Mouse (Mus musculus) midbrain, embryonic 13.5 days (tissue): ENCODE measurements at regions not wholly inside any gene's neighbourhood (a gene's known extent, or its start where the extent isn't known, plus 50 kb on each side); places are given as distances from the start of the nearest gene placed in this dataset.

Experiments used
- ATAC-seq: fragments of 200-750 bp; cut with Nextera tagmentation; 2 replicates; pipeline ENCODE4 v1.8.0; 2017; ENCODE audit warnings: mild to moderate bottlenecking, moderate TSS enrichment, moderate library complexity
- H3K27ac ChIP-seq: fragments of 300-500 bp; sonication (generic); 2 replicates; pipeline ENCODE4 v1.5.1; 2015; ENCODE audit warnings: inconsistent platforms, mild to moderate bottlenecking, moderate library complexity
- H3K27me3 ChIP-seq: fragments of 300-500 bp; sonication (generic); 2 replicates; pipeline ENCODE4 v1.6.1; 2015; ENCODE audit warnings: mild to moderate bottlenecking, inconsistent platforms
- H3K36me3 ChIP-seq: fragments of 300-500 bp; sonication (generic); 2 replicates; pipeline ENCODE4 v1.6.1; 2015; ENCODE audit warnings: mild to moderate bottlenecking, inconsistent platforms
- H3K4me1 ChIP-seq: fragments of 300-500 bp; sonication (generic); replicated peaks from 2 replicates; pipeline ENCODE4 v1.6.1; 2015; ENCODE audit warnings: inconsistent platforms
- H3K4me2 ChIP-seq: fragments of 300-500 bp; sonication (generic); replicated peaks from 2 replicates; pipeline ENCODE4 v1.6.1; 2015; ENCODE audit warnings: moderate library complexity, mild to moderate bottlenecking, inconsistent platforms
- H3K4me3 ChIP-seq: fragments of 300-500 bp; sonication (generic); replicated peaks from 2 replicates; pipeline ENCODE4 v1.5.1; 2015; ENCODE audit warnings: mild to moderate bottlenecking, inconsistent platforms
- H3K9ac ChIP-seq: fragments of 300-500 bp; sonication (generic); replicated peaks from 2 replicates; pipeline ENCODE4 v1.6.1; 2015; ENCODE audit warnings: mild to moderate bottlenecking, inconsistent platforms
- H3K9me3 ChIP-seq: fragments of 300-500 bp; sonication (generic); 2 replicates; pipeline ENCODE4 v1.6.1; 2016; ENCODE audit warnings: mild to moderate bottlenecking, inconsistent platforms
- WGBS: fragments of 180-500 bp; shearing (Covaris S2); methylation state at CpG from one replicate; pipeline ENCODE4 v1.1.7; 2015; 5-methylcytosine and 5-hydroxymethylcytosine counted together

DNA sequence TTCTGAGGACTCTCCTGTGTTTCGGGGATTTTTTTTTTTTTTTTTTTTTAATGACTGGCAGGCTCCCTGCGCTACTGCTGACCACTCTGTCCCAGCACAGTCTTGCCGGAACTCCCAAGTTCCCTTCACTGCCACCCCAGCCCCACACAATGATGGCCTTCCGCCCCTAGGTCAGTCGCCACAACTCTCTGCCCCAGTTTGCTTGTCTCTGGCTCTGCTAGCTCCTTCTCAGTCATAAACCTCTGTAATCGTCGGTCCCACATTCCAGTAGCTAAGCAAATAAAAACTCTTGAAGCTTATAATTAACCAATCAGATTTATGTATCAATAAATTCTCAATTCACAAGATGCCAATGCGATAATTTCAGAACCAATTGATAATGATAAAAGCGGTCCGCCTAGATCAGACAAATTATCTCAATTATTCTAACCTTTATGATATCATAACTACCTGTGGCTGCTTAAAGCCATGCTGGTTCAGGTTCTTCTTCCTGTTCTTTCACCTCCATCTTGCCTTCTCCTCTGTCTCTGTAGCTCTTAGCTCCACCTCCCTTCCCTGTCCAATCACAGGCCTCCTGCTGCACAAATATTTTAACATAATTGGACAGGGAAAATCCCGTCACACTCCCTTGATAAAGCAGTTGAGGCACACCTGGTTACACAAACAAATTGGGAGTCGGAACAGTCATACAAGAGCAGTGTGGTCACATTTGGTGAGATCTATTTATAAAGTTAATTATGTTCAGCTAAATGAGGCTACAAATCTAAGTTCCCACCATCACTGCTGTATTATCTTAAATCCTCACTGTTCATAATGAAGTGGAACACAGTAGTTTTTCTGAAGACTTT is 135.2 kb upstream of the Tars start:
- Histone ChIP-seq H3K27ac (no peak overlapping the region), H3K4me3 (no peak overlapping the region), H3K9me3 (no peaks in the 10 kb centered on the region), H3K4me1 (no peaks in the 10 kb centered on the region), H3K4me2 (no peak overlapping the region), H3K27me3 (no peaks in the 10 kb centered on the region), H3K36me3 (no peaks in the 10 kb centered on the region), H3K9ac (no peak overlapping the region)
- 93% methylated on average over 12 of the region's 12 CpGs for WGBS
- no peak for ATAC-seq

GRCm38 (mm10) chr15:11533616-11534015 is 134.2 kb upstream of the Tars start:
- 88% methylated on average over 1 of the region's 1 CpGs for WGBS
- no peak for ATAC-seq

DNA sequence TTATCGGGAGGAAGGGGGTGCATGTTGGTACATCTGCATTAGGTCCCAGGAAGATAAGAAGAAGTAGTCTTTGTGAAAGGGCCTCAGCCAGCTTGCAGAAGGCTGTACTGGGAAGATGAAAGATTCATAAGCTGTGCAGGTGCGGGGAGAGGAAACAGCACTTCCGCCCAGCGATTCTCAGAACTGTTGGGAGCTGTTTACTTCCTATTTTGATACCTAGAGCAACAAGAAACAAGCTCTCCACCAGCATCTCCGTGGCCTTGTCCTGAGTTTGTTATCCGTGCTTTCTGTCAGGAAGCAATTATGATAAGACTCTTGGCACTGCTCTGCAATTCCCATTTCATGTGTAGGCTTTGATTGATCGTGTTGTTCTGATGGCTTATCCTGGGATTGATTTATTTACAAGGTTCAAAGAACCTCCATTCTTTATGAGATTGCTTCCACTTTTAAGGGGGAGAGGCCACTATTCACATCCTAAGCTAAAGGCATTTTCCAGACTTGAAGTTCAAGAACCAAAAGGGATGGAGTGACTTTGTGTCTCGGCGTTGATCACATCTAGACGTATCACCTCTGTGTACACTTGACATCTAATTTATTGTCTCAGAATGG is 133.6 kb upstream of the Tars start:
- 85% methylated on average over 10 of the region's 10 CpGs for WGBS
- ATAC-seq = no peak
- no peaks in the 10 kb centered on the region for H3K27me3 ChIP-seq
- H3K4me3 ChIP-seq = no peak overlapping the region
- H3K9ac ChIP-seq = no peak overlapping the region
- no peak overlapping the region for H3K4me2 ChIP-seq
- no peaks in the 10 kb centered on the region for H3K9me3 ChIP-seq
- no peaks in the 10 kb centered on the region for H3K36me3 ChIP-seq
- H3K4me1 ChIP-seq = no peaks in the 10 kb centered on the region
- H3K27ac ChIP-seq = no peak overlapping the region

More at GRCm38 (mm10) chr15:11533616-11534015, 134.2 kb upstream of the Tars start:
- H3K4me2 ChIP-seq = no peak overlapping the region
- H3K36me3 ChIP-seq = no peaks in the 10 kb centered on the region
- no peaks in the 10 kb centered on the region for H3K27me3 ChIP-seq
- H3K9me3 ChIP-seq = no peaks in the 10 kb centered on the region
- H3K9ac ChIP-seq = no peak overlapping the region
- H3K4me3 ChIP-seq = no peak overlapping the region
- H3K4me1 ChIP-seq = no peaks in the 10 kb centered on the region
- no peak overlapping the region for H3K27ac ChIP-seq

GRCm38 (mm10) chr15:11532536-11532935 is 133.1 kb upstream of the Tars start:
- ATAC-seq = no peak
- WGBS = 82% methylated on average over 9 of the region's 9 CpGs
- Histone ChIP-seq H3K36me3 (no peaks in the 10 kb centered on the region), H3K27me3 (no peaks in the 10 kb centered on the region), H3K4me1 (no peaks in the 10 kb centered on the region), H3K4me3 (no peak overlapping the region), H3K4me2 (no peak overlapping the region), H3K9me3 (no peaks in the 10 kb centered on the region), H3K9ac (no peak overlapping the region), H3K27ac (no peak overlapping the region)

- no peaks in the 10 kb centered on the region for H3K4me1 ChIP-seq
- H3K9ac ChIP-seq = no peak overlapping the region
- WGBS = 62% methylated on average over 8 of the region's 8 CpGs
- ATAC-seq = no peak
- no peak overlapping the region for H3K4me3 ChIP-seq
- H3K36me3 ChIP-seq = no peaks in the 10 kb centered on the region
- no peak overlapping the region for H3K27ac ChIP-seq
- no peaks in the 10 kb centered on the region for H3K27me3 ChIP-seq
- H3K9me3 ChIP-seq = no peaks in the 10 kb centered on the region
- no peak overlapping the region for H3K4me2 ChIP-seq
Observed at GRCm38 (mm10) chr15:11529819-11530810, 130.7 kb upstream of the Tars start.

GRCm38 (mm10) chr15:11524337-11525106 is 125.1 kb upstream of the Tars start:
- Histone ChIP-seq H3K4me3 (no peak overlapping the region), H3K9me3 (no peaks in the 10 kb centered on the region), H3K27me3 (no peaks in the 10 kb centered on the region), H3K4me1 (no peaks in the 10 kb centered on the region), H3K9ac (no peak overlapping the region), H3K27ac (no peak overlapping the region), H3K36me3 (no peaks in the 10 kb centered on the region), H3K4me2 (no peak overlapping the region)
- 88% methylated on average over 5 of the region's 5 CpGs for WGBS
- ATAC-seq = no peak

DNA sequence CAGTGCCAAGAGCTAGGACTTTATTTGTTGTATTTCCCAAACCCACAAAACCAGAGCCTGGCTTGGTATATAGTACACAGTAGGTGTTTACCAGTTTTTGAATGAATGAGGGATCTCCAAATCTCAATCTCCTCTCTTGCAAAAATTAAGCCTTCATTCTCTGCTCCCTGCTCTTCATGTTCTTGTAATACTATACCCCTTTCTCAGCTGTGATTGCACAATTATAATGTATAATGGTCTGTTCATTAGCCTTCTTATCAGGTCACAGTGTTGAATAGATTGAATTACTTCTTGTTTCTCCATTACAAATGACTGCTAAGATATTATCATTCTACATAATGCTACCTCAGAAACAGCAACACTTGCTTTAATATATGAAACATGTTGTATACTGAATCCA is 119.1 kb upstream of the Tars start:
- Histone ChIP-seq H3K27me3 (no peaks in the 10 kb centered on the region), H3K4me2 (no peak overlapping the region), H3K9me3 (no peaks in the 10 kb centered on the region), H3K36me3 (no peaks in the 10 kb centered on the region), H3K9ac (no peak overlapping the region), H3K4me3 (no peak overlapping the region), H3K4me1 (no peaks in the 10 kb centered on the region), H3K27ac (no peak overlapping the region)
- ATAC-seq = no peak

- Histone ChIP-seq H3K27me3 (no peaks in the 10 kb centered on the region), H3K4me2 (no peak overlapping the region), H3K4me1 (no peaks in the 10 kb centered on the region), H3K9me3 (no peaks in the 10 kb centered on the region), H3K4me3 (no peak overlapping the region), H3K9ac (no peak overlapping the region), H3K27ac (no peak overlapping the region), H3K36me3 (no peaks in the 10 kb centered on the region)
- WGBS = 79% methylated on average over 3 of the region's 3 CpGs
- ATAC-seq = no peak
Observed at GRCm38 (mm10) chr15:11517892-11518291, 118.4 kb upstream of the Tars start.

- no peaks in the 10 kb centered on the region for H3K36me3 ChIP-seq
- no peaks in the 10 kb centered on the region for H3K27me3 ChIP-seq
- H3K9ac ChIP-seq = no peak overlapping the region
- H3K4me3 ChIP-seq = no peak overlapping the region
- no peaks in the 10 kb centered on the region for H3K4me1 ChIP-seq
- H3K9me3 ChIP-seq = no peaks in the 10 kb centered on the region
- H3K4me2 ChIP-seq = no peak overlapping the region
- ATAC-seq = no peak
- WGBS = 80% methylated on average over 4 of the region's 4 CpGs
- H3K27ac ChIP-seq = no peak overlapping the region
Observed at GRCm38 (mm10) chr15:11505076-11505639, 105.7 kb upstream of the Tars start.

DNA sequence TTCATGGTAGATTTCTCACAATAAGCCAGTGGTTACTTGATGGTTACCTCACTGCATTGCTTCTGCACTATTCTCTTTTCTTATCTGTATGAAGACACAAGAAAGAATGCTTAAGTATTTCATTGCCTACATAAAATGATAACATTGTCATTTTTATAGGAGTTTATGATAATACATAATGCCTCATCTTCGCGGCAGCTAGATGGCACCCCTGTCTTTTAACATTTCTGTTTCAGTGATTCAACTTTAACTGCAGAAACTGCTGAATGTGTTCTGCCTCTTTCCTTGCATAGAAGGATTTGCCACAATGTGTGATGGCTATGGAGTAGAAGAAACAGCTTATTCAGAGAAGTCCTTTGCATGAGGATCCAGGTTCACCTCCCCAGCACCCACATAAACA is 97.0 kb upstream of the Tars start:
- ATAC-seq = no peak
- Histone ChIP-seq H3K27me3 (no peaks in the 10 kb centered on the region), H3K4me3 (no peak overlapping the region), H3K9me3 (peaks cover 3% of the 10 kb centered on the region; the same call in 1 of the 2 replicates), H3K36me3 (no peaks in the 10 kb centered on the region), H3K4me1 (no peaks in the 10 kb centered on the region), H3K9ac (no peak overlapping the region), H3K27ac (no peak overlapping the region), H3K4me2 (no peak overlapping the region)
- WGBS = 93% methylated on average over 2 of the region's 2 CpGs

- WGBS = 92% methylated on average over 3 of the region's 3 CpGs
- H3K4me1 ChIP-seq = no peaks in the 10 kb centered on the region
- H3K4me2 ChIP-seq = no peak overlapping the region
- no peaks in the 10 kb centered on the region for H3K27me3 ChIP-seq
- no peak overlapping the region for H3K27ac ChIP-seq
- H3K4me3 ChIP-seq = no peak overlapping the region
- H3K36me3 ChIP-seq = no peaks in the 10 kb centered on the region
- ATAC-seq = no peak
- no peak overlapping the region for H3K9ac ChIP-seq
- H3K9me3 ChIP-seq = peaks cover 3% of the 10 kb centered on the region; the same call in 1 of the 2 replicates
Observed at GRCm38 (mm10) chr15:11489116-11489515, 89.7 kb upstream of the Tars start.
